Mouse (Mus musculus): Measurements from ENCODE around the gene Cyp2f2.

DNA sequence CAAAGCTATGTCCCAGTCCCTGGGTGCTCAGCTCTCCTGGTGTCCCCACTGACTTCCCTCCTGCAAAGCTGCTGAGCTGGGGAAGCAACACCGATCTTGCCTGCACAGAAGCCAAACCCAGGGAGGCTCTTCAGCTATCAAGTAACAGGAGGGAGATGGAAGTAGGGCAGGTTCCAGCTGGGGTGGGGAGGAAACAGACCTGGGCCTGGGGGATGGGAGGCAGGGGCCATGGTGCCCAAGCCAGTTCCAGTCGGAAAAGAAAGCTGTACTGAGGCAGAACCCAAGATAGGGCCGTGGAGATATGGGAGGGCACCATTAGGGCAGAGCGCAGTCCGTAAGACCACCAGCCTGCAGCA, 43.7 kb downstream of the Cyp2f2 start:
- TF ChIP-seq GATA1 (IDR thresholded peaks at IDR 0.05; ENCODE audit: borderline replicate concordance, low read length) (no peak), FLI1 (IDR thresholded peaks at IDR 0.05; ENCODE audit: low read length) (no peak)

Measured in megakaryocyte, embryonic 14.5 days (primary cell).